Mouse (Mus musculus) mouse embryonic stem cell (cell line): ENCODE data around the gene Cdh13.

ENCODE experiments used
- in situ Hi-C, 2 experiments: fragments of 300-500 bp; cut with MboI; formaldehyde crosslinking; loops; 1 replicate in 1 of 2; 3 replicates in 1 of 2; pipeline ENCODE4 v1.14.3; 2019 to 2020; ENCODE audit warnings: low sequenced_read_pairs in 2 of 2, low pct_unique_long_range_greater_than_20kb in 1 of 2, mixed read lengths in 1 of 2; ENCODE audit not compliant: unreplicated experiment in 1 of 2

The Cdh13 gene

GRCm38 (mm10) chr8:118373092-118373491 is 89.6 kb downstream of the Cdh13 start:
- in situ Hi-C loops: no loop called here

- in situ Hi-C loops: no loop called here
Measured at GRCm38 (mm10) chr8:118374738-118375137, 91.2 kb downstream of the Cdh13 start.

- in situ Hi-C loops: no loop called here
Measured at GRCm38 (mm10) chr8:118376791-118377190, 93.3 kb downstream of the Cdh13 start.

- in situ Hi-C loops: no loop called here
Measured at GRCm38 (mm10) chr8:118378985-118379384, 95.5 kb downstream of the Cdh13 start.

GRCm38 (mm10) chr8:118379657-118380056 is 96.1 kb downstream of the Cdh13 start:
- in situ Hi-C loops: no loop called here

GRCm38 (mm10) chr8:118380058-118380457 is 96.5 kb downstream of the Cdh13 start:
- in situ Hi-C loops: no loop called here

- in situ Hi-C loops: no loop called here
Measured at GRCm38 (mm10) chr8:118380782-118381181, 97.2 kb downstream of the Cdh13 start.

GRCm38 (mm10) chr8:118381641-118382040 is 98.1 kb downstream of the Cdh13 start:
- in situ Hi-C loops: no loop called here

GRCm38 (mm10) chr8:118384314-118384713 is 100.8 kb downstream of the Cdh13 start:
- in situ Hi-C loops: no loop called here

- in situ Hi-C loops: no loop called here
Measured at GRCm38 (mm10) chr8:118389456-118389855, 105.9 kb downstream of the Cdh13 start.

GRCm38 (mm10) chr8:118393909-118394650 is 110.5 kb downstream of the Cdh13 start:
- in situ Hi-C loops: no loop called here

GRCm38 (mm10) chr8:118395178-118395577 is 111.6 kb downstream of the Cdh13 start:
- in situ Hi-C loops: no loop called here

- in situ Hi-C loops: no loop called here
Measured at GRCm38 (mm10) chr8:118404836-118405235, 121.3 kb downstream of the Cdh13 start.

- in situ Hi-C loops: no loop called here
Measured at GRCm38 (mm10) chr8:118407322-118407721, 123.8 kb downstream of the Cdh13 start.

- in situ Hi-C loops: no loop called here
Measured at GRCm38 (mm10) chr8:118409396-118409795, 125.9 kb downstream of the Cdh13 start.

GRCm38 (mm10) chr8:118410341-118410970 is 126.9 kb downstream of the Cdh13 start:
- in situ Hi-C loops: no loop called here

GRCm38 (mm10) chr8:118415672-118416071 is 132.1 kb downstream of the Cdh13 start:
- in situ Hi-C loops: no loop called here

GRCm38 (mm10) chr8:118416811-118417355 is 133.3 kb downstream of the Cdh13 start:
- in situ Hi-C loops: no loop called here

- in situ Hi-C loops: no loop called here
Measured at GRCm38 (mm10) chr8:118422624-118423023, 139.1 kb downstream of the Cdh13 start.

- in situ Hi-C loops: no loop called here
Measured at GRCm38 (mm10) chr8:118428941-118429340, 145.4 kb downstream of the Cdh13 start.
